Mouse (Mus musculus) right cerebral cortex, postnatal 4 days (tissue): ENCODE results near the gene Atoh8.
A peak's percentile ranks its signal among the peaks of the same experiment; 100 is the strongest.

Source experiments
- DNase-seq: peaks from one replicate; pipeline ENCODE4 v3.0.0-alpha.2; 2022

Gene Atoh8

GRCm38 (mm10) chr6:72225686-72226085 lies 9.7 kb downstream of the Atoh8 start:
- DNase-seq: no peak

GRCm38 (mm10) chr6:72223892-72224291 lies 11.5 kb downstream of the Atoh8 start:
- DNase-seq: no peak

- DNase-seq: no peak
Observed at GRCm38 (mm10) chr6:72222876-72223275, 12.5 kb downstream of the Atoh8 start.

- DNase-seq: no peak
Observed at GRCm38 (mm10) chr6:72222271-72222724, 13.1 kb downstream of the Atoh8 start.

GRCm38 (mm10) chr6:72221271-72221670 lies 14.1 kb downstream of the Atoh8 start:
- no peak for DNase-seq

GRCm38 (mm10) chr6:72219549-72219948 lies 15.8 kb downstream of the Atoh8 start:
- DNase-seq: no peak

- DNase-seq: no peak
Observed at GRCm38 (mm10) chr6:72218281-72218680, 17.1 kb downstream of the Atoh8 start.

- no peak for DNase-seq
Observed at GRCm38 (mm10) chr6:72217415-72217784, 18.0 kb downstream of the Atoh8 start.

GRCm38 (mm10) chr6:72216681-72217414 lies 18.5 kb downstream of the Atoh8 start:
- peak; percentile 96 for DNase-seq

GRCm38 (mm10) chr6:72215582-72215981 lies 19.8 kb downstream of the Atoh8 start:
- no peak for DNase-seq

GRCm38 (mm10) chr6:72211360-72211759 lies 24.0 kb downstream of the Atoh8 start:
- DNase-seq: no peak

- DNase-seq: no peak
Observed at GRCm38 (mm10) chr6:72210823-72211222, 24.6 kb downstream of the Atoh8 start.

- no peak for DNase-seq
Observed at GRCm38 (mm10) chr6:72209738-72210137, 25.6 kb downstream of the Atoh8 start.

- no peak for DNase-seq
Observed at GRCm38 (mm10) chr6:72208406-72209045, 26.9 kb downstream of the Atoh8 start.

- DNase-seq: no peak
Observed at GRCm38 (mm10) chr6:72206021-72206420, 29.4 kb downstream of the Atoh8 start.

GRCm38 (mm10) chr6:72204858-72205257 lies 30.5 kb downstream of the Atoh8 start:
- no peak for DNase-seq

- no peak for DNase-seq
Observed at GRCm38 (mm10) chr6:72203279-72203678, 32.1 kb downstream of the Atoh8 start.

GRCm38 (mm10) chr6:72202732-72203131 lies 32.6 kb downstream of the Atoh8 start:
- no peak for DNase-seq

GRCm38 (mm10) chr6:72200595-72201256 lies 34.7 kb downstream of the Atoh8 start:
- no peak for DNase-seq

GRCm38 (mm10) chr6:72197515-72197914 lies 37.9 kb downstream of the Atoh8 start:
- DNase-seq: no peak

- no peak for DNase-seq
Observed at GRCm38 (mm10) chr6:72196660-72197059, 38.7 kb downstream of the Atoh8 start.

GRCm38 (mm10) chr6:72190577-72190976 lies 44.8 kb downstream of the Atoh8 start:
- DNase-seq: no peak

GRCm38 (mm10) chr6:72190120-72190519 lies 45.3 kb downstream of the Atoh8 start:
- DNase-seq: no peak
